Mouse (Mus musculus): ENCODE results near the gene Pcsk5. TPM values are rescaled to one million over a fixed set of nuclear protein-coding genes. Genes with fewer than 3 reads are reported as not detected.
"Not testable (repeated sequence)": the region's sequence is repeated elsewhere in the genome, so short reads cannot be mapped to it uniquely, and the experiment has no call there.

Pcsk5 gene
- polyA plus RNA-seq, 1 experiment from 2014 or later, result 20.1 TPM

DNA sequence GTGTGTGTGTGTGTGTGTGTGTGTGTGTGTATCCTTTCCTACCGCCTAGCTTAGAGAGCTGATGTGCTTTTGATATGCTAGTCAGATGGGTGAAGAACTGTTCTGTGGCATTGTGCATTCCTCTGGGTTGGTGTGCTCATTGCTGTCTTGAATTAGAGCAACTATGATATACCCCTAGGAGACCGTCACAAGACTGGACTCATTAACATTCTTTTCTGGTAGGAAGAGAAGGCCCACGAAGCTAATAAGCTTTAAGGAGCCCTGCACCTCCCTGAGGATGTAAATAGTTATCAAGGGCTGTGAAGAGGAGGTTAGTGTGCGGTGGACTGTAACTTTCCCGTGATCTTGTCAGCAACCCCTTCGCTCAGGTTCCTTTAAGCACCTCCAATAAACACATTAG is 333.2 kb downstream of the Pcsk5 start:
- 24% methylated on average over 6 of the region's 6 CpGs for WGBS
- H3K27ac ChIP-seq, result no peak overlapping the region
- H3K36me3 ChIP-seq, result no peaks in the 10 kb centered on the region
- H3K4me3 ChIP-seq (replicated peaks), result no peak overlapping the region
- H3K4me1 ChIP-seq (replicated peaks), result 0 out of 2 replicates have a peak, but pooled peaks cover 4% of the 10 kb centered on the region
- no peak overlapping the region for H3K9ac ChIP-seq (replicated peaks)
- H3K27me3 ChIP-seq, result no peaks in the 10 kb centered on the region
- ATAC-seq (ENCODE audit: insufficient number of reproducible peaks, insufficient read depth, low FRiP score, low TSS enrichment, low read depth), result no peak
- no peak overlapping the region for H3K4me2 ChIP-seq
- no peaks in the 10 kb centered on the region for H3K9me3 ChIP-seq

DNA sequence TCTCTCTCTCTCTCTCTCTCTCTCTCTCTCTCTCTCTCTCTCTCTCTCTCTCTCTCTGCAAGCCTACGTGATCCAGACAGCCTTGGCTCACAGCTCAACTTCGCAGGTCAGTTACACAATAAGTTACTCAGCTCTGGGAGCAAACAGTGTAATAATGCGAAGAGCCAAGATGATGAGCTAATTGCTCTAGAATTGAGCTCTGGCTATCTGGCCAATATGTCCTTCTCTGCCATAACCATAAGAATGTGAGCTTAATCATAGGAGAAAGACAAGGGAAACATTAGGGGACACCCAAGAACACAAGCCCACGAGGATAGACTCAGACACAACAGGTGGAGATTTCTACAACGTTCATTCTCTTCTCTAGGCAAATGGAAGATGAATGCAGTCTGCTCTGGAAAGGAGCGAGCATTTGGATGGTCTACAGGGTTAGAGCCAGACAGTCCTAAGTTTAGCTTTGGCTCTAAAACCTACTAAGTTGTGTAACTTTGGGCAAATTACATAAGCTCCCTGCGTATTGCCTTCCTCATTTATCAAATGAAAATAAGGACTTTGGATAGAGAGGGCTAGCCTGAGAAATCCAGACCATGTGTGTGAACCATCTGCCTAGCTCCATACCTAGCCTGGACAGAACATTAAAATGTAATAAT is 338.7 kb downstream of the Pcsk5 start:
- no peaks in the 10 kb centered on the region for H3K27me3 ChIP-seq

DNA sequence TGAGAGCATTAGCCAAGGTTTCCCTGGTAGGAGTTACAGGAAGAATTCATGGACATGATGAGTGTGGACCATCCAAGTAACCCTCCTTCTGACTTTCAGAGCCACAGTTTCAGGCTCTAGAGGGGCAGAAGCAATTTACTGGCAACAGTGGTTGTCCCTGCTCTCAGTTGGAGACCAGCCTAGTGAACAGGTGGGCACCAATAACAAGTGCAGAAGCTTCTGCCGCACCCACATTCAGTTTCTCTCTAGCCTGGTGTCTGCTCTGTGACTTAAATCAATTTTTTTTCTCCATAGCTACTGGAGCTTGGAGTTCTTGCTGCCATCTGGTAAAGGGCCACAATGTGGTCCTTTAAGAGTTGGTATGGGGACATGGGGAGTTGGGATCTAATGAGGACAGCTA is 341.3 kb downstream of the Pcsk5 start:
- 96% methylated on average over 1 of the region's 1 CpGs for whole genome bisulfite sequencing
- no peak for ATAC-seq (ENCODE audit: insufficient number of reproducible peaks, insufficient read depth, low FRiP score, low TSS enrichment, low read depth)
- no peak overlapping the region for H3K4me3 ChIP-seq (replicated peaks)
- H3K27me3 ChIP-seq, result no peaks in the 10 kb centered on the region
- H3K9ac ChIP-seq (replicated peaks), result no peak overlapping the region
- H3K9me3 ChIP-seq, result no peaks in the 10 kb centered on the region
- no peak overlapping the region for H3K27ac ChIP-seq
- no peaks in the 10 kb centered on the region for H3K4me1 ChIP-seq (replicated peaks)
- no peaks in the 10 kb centered on the region for H3K36me3 ChIP-seq
- H3K4me2 ChIP-seq, result no peak overlapping the region

More for the DNA sequence above, 338.7 kb downstream of the Pcsk5 start:
- Histone ChIP-seq H3K4me2 (no peak overlapping the region), H3K27ac (no peak overlapping the region), H3K4me1 (replicated peaks) (no peaks in the 10 kb centered on the region), H3K9ac (replicated peaks) (no peak overlapping the region), H3K36me3 (no peaks in the 10 kb centered on the region), H3K9me3 (no peaks in the 10 kb centered on the region), H3K4me3 (replicated peaks) (no peak overlapping the region)
- 84% methylated on average over 7 of the region's 7 CpGs for WGBS
- ATAC-seq (ENCODE audit: insufficient number of reproducible peaks, insufficient read depth, low FRiP score, low TSS enrichment, low read depth), result no peak

DNA sequence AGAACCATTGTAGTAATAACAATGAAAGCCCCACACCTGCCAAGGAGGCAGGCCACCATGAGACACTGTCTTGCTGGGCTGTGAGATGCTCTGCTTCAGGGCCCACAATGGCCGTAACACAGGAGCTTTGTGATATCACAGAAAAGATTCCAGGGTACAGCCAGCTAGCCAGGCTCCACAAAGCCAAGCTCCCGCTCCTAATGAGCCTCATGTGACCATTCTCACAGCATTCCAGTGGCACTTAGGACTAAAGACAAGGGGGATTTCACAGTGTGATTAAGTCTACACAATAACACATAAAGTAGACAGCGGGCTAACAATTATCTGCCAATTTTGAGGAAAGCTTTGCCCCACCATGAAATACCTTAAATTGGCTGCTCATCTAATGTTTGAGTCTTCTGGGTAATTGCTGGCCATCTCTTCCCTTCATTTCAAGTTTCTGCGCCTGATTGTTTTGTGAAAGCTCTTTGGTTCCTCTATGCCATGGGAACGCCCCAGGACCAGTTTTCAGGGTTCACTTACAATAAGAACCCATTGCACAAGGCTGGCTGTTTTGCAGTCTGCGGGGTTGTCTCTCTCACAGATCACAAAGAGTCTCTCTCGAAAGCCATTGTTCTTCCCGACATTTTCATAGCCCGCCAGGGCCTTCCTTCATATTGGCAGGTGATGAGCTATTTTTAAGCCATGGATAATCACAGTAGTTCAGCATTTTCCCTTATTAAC is 345.4 kb downstream of the Pcsk5 start:
- no peaks in the 10 kb centered on the region for H3K36me3 ChIP-seq
- no peak overlapping the region for H3K4me3 ChIP-seq (replicated peaks)
- no peaks in the 10 kb centered on the region for H3K4me1 ChIP-seq (replicated peaks)
- WGBS, result 90% methylated on average over 9 of the region's 9 CpGs
- no peak overlapping the region for H3K9ac ChIP-seq (replicated peaks)
- no peak for ATAC-seq (ENCODE audit: insufficient number of reproducible peaks, insufficient read depth, low FRiP score, low TSS enrichment, low read depth)
- no peak overlapping the region for H3K4me2 ChIP-seq
- no peak overlapping the region for H3K27ac ChIP-seq
- no peaks in the 10 kb centered on the region for H3K27me3 ChIP-seq
- no peaks in the 10 kb centered on the region for H3K9me3 ChIP-seq

DNA sequence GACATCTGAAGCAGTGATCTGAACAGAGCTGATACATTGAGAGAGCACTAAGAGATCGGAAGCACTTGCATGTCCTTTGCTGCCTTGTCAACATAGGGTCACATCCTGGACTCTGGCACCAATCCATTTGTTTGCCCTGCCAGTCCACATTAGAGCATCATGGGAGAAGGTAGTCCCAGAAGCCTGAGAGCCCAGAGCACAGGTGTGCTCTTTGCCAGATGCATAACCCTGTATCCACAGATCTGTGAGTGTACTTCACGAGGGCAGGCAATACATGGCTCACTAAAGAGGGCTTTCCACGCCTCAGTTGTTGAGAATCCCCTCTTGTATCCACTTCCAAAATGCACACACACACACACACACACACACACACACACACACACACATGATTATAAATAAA is 346.1 kb downstream of the Pcsk5 start:
- 94% methylated on average over 3 of the region's 3 CpGs for WGBS
- ATAC-seq (ENCODE audit: insufficient number of reproducible peaks, insufficient read depth, low FRiP score, low TSS enrichment, low read depth), result no peak
- no peaks in the 10 kb centered on the region for H3K27me3 ChIP-seq

DNA sequence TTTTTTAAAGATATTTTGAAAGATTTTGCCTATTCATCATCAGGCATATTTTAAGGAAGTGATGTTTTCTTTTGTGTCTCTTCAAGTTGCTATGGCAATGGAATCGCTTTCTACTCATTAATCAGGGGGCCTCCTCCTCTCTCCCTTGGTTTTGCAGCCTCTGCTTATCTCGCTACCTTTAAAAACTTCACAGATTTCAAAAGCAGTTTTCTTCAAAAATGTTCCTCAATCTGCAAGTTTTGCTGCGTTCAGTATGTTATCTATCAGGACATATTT is 347.6 kb downstream of the Pcsk5 start:
- Histone ChIP-seq H3K4me1 (replicated peaks) (no peaks in the 10 kb centered on the region), H3K9ac (replicated peaks) (no peak overlapping the region), H3K36me3 (no peaks in the 10 kb centered on the region), H3K27ac (no peak overlapping the region), H3K9me3 (no peaks in the 10 kb centered on the region), H3K4me2 (no peak overlapping the region), H3K27me3 (no peaks in the 10 kb centered on the region), H3K4me3 (replicated peaks) (no peak overlapping the region)
- WGBS, result 62% methylated on average over 3 of the region's 3 CpGs
- no peak for ATAC-seq (ENCODE audit: insufficient number of reproducible peaks, insufficient read depth, low FRiP score, low TSS enrichment, low read depth)

More for the DNA sequence above, 346.1 kb downstream of the Pcsk5 start:
- H3K36me3 ChIP-seq, result no peaks in the 10 kb centered on the region
- H3K4me1 ChIP-seq (replicated peaks), result no peaks in the 10 kb centered on the region
- no peak overlapping the region for H3K27ac ChIP-seq
- H3K4me3 ChIP-seq (replicated peaks), result no peak overlapping the region
- no peaks in the 10 kb centered on the region for H3K9me3 ChIP-seq
- H3K4me2 ChIP-seq, result no peak overlapping the region
- H3K9ac ChIP-seq (replicated peaks), result no peak overlapping the region

DNA sequence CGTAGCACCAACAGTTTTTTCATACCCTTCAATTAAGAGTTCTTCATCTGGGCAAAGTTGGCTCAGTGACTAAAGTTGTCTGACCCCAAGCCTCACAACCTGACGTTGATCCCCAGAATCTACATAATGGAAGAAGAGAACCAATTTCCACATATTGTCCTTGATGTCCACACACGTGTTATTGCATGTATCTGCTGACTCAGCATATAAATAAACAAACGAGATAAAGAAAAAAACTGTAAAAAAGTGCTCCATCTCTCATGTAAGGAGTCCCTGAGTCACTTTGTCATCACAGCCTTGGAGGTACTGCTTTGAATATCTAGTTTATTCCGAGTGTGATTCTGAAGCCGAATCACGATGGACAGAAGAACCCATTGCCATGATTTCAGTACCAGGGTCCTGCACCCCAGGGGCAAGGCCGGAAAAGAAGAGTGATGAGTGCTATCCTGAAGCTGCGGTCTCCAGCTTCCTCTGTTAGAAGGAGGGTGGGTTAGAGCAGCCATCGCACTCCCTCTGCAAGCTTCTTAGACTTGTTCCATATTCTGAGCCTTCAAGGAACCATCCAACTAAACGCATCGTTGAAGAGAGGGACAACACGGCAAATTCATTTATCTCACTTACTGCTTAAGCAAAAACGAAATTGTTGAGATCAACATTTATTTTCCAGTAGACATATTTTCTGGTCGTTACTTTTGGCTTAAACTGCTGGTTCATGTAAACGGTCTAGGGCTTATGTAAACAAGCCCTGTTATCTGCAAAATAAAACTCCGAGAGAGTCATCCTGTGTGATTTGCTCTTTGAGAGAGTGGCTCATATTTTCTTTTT is 348.2 kb downstream of the Pcsk5 start:
- H3K4me2 ChIP-seq, result no peak overlapping the region
- no peaks in the 10 kb centered on the region for H3K9me3 ChIP-seq
- ATAC-seq (ENCODE audit: insufficient number of reproducible peaks, insufficient read depth, low FRiP score, low TSS enrichment, low read depth), result no peak
- H3K4me3 ChIP-seq (replicated peaks), result no peak overlapping the region
- 80% methylated on average over 17 of the region's 17 CpGs for WGBS
- no peak overlapping the region for H3K9ac ChIP-seq (replicated peaks)
- H3K36me3 ChIP-seq, result no peaks in the 10 kb centered on the region
- H3K27ac ChIP-seq, result no peak overlapping the region
- H3K4me1 ChIP-seq (replicated peaks), result no peaks in the 10 kb centered on the region
- H3K27me3 ChIP-seq, result no peaks in the 10 kb centered on the region

DNA sequence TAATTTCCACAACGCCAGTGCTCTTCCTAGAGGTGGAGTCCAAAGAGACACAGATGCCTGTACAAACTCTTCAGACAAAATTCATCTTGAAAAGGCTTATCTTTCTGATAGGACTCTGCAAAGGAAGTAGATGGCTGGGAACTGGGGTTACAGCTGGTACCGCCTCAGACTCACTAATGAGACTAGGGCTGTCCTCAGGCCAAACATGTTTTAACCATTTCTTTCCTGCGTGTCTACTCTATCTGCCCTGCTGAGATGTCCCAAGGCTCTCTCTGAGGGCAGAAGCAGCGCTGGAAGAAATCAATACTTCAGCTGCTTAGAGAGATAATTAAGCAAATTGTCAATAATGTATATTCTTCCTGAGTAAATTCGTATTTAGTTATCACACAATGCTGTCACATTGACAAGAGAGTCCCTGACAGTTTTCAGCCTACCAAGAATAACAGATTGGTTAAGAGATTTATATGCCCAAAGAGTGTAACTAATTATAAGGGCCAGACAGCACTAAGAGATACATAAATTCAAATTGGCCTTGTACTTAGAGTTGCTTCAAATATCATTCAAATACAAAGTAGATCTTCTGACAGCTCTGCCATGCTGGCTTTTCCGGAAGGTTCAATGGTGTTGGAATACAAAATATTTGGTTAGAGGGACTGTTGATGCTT is 355.2 kb downstream of the Pcsk5 start:
- no peaks in the 10 kb centered on the region for H3K36me3 ChIP-seq
- no peak overlapping the region for H3K27ac ChIP-seq
- no peak overlapping the region for H3K4me2 ChIP-seq
- H3K4me3 ChIP-seq (replicated peaks), result no peak overlapping the region
- no peak overlapping the region for H3K9ac ChIP-seq (replicated peaks)
- H3K9me3 ChIP-seq, result no peaks in the 10 kb centered on the region
- ATAC-seq (ENCODE audit: insufficient number of reproducible peaks, insufficient read depth, low FRiP score, low TSS enrichment, low read depth), result no peak
- WGBS, result 65% methylated on average over 6 of the region's 6 CpGs
- H3K27me3 ChIP-seq, result no peaks in the 10 kb centered on the region
- H3K4me1 ChIP-seq (replicated peaks), result no peaks in the 10 kb centered on the region

DNA sequence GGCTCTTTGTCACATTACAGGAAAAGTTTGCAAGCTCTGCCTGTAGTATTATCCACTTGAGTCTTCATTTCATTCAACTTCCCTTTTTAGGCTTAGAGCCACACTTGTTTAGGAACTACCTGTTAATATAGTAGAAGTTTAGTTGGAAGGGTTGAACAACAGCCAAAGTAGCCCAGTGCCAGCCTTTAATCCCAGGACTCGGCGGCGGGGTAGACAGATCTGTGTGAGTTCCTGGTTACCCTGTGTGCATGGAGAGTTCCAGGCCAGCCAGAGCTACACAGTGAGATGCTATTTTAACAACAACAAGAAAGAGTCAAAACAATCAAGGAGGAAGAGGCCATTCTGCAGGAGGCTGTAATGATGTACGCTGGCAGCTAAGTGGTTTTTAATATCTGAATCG is 358.0 kb downstream of the Pcsk5 start:
- Histone ChIP-seq H3K36me3 (no peaks in the 10 kb centered on the region), H3K4me2 (no peak overlapping the region), H3K27ac (no peak overlapping the region), H3K4me3 (replicated peaks) (no peak overlapping the region), H3K9ac (replicated peaks) (no peak overlapping the region), H3K27me3 (no peaks in the 10 kb centered on the region), H3K9me3 (no peaks in the 10 kb centered on the region), H3K4me1 (replicated peaks) (no peaks in the 10 kb centered on the region)
- WGBS, result 94% methylated on average over 5 of the region's 5 CpGs
- no peak for ATAC-seq (ENCODE audit: insufficient number of reproducible peaks, insufficient read depth, low FRiP score, low TSS enrichment, low read depth)

DNA sequence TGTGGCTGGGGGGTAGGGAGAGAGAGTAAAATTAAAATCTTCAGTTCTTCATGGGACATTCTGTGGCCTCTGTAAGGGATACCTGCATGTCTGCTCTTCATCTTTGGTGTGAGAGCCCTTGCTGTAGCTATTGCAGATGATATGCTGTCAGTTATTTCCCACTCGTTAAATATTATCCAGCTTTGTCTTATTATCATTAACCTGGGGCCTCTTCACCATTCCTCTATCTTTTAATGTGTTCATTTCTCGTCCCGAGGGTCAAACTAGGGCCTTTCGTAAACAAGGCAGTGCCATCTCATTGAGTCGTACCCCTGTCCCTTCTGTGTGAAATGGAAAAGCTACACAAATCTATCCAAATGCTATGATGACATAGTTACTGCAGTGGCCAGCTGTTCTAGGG is 361.4 kb downstream of the Pcsk5 start:
- Histone ChIP-seq H3K27ac (no peak overlapping the region), H3K9me3 (no peaks in the 10 kb centered on the region), H3K4me1 (replicated peaks) (peaks cover 12% of the 10 kb centered on the region), H3K27me3 (no peaks in the 10 kb centered on the region), H3K4me2 (no peak overlapping the region), H3K9ac (replicated peaks) (no peak overlapping the region), H3K36me3 (no peaks in the 10 kb centered on the region), H3K4me3 (replicated peaks) (no peak overlapping the region)
- no peak for ATAC-seq (ENCODE audit: insufficient number of reproducible peaks, insufficient read depth, low FRiP score, low TSS enrichment, low read depth)
- 89% methylated on average over 5 of the region's 5 CpGs for WGBS

DNA sequence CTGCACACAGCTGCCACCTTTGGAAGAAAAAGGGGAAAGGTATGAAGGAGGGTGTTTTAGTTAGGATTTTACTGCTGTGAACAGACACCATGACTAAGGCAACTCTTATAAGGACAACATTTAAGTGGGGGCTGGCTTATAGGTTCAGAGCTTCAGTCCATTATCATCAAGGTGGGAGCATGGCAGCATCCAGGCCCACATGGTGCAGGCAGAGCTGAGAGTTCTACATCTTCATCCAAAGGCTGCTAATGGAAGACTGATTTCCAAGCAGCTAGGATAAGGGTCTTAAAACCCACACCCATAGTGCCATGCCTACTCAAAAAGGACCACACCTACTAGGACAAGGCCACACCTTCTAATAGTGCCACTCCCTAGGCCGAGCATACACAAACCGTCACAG is 364.3 kb downstream of the Pcsk5 start:
- WGBS, result 89% methylated on average over 2 of the region's 2 CpGs
- ATAC-seq (ENCODE audit: insufficient number of reproducible peaks, insufficient read depth, low FRiP score, low TSS enrichment, low read depth); H3K9ac ChIP-seq (replicated peaks); H3K27ac ChIP-seq; H3K4me2 ChIP-seq; H3K36me3 ChIP-seq; H3K27me3 ChIP-seq; H3K9me3 ChIP-seq; H3K4me3 ChIP-seq (replicated peaks): not testable (repeated sequence)
- H3K4me1 ChIP-seq (replicated peaks), result peaks cover 19% of the 10 kb centered on the region
